Comparison of ENCODE assay signal across 8 mouse cellular contexts in genomic region chr11:98699911-98700310, GRCm38 (mm10). TPM values are rescaled to one million over a fixed set of nuclear protein-coding genes. Genes with fewer than 3 reads are reported as not detected.
DNase-seq lines count a peak whose midpoint lies in the region; ATAC-seq and TF ChIP-seq lines count a peak whose summit lies in the region.
"Had no signal": no experiment of that assay in that cellular context is flagged by ENCODE, and none has a peak within 500 bp of the region (broad histone marks: within the 10 kb centered on the region; RNA-seq: fewer than 3 reads in every experiment).

No protein-coding gene starts in this region.

- TF ChIP-seq CTCF in G1E (IDR thresholded peaks at IDR 0.05; ENCODE audit: low read depth, low read length), result peak; percentile 67

- H3K4me3 ChIP-seq in G1E (ENCODE audit: low read depth, low read length), result no peak overlapping the region
- H3K4me3 ChIP-seq in embryonic facial prominence, embryonic 14.5 days (ENCODE audit: low read depth, low read length), result no peak overlapping the region

- 30% methylated on average over 4 of the region's 4 CpGs for whole genome bisulfite sequencing in embryonic facial prominence, embryonic 14.5 days

- H3K27me3 ChIP-seq in G1E (ENCODE audit: insufficient read depth, low read length), result peaks cover 25% of the 10 kb centered on the region
- H3K27me3 ChIP-seq in embryonic facial prominence, embryonic 14.5 days (replicated peaks; ENCODE audit: control insufficient read depth, insufficient read depth, low read length), result no peaks in the 10 kb centered on the region

- ATAC-seq in G1E (ENCODE audit: extremely low read depth, insufficient number of reproducible peaks, low FRiP score, poor library complexity, severe bottlenecking), result no peak
- ATAC-seq in embryonic facial prominence, embryonic 14.5 days (ENCODE audit: low read depth), result peak; percentile 32; the same call in 1 of the 2 replicates

- DNase-seq in G1E (ENCODE audit: low spot score), result peak; percentile 76
- DNase-seq in adrenal gland, postnatal 36 days, result peak; percentile 82 to 88
- DNase-seq in embryonic facial prominence, embryonic 14.5 days (ENCODE audit: low spot score), result peak; percentile 73
- peak; percentile 86 for DNase-seq in heart, postnatal 4 days
- peak; percentile 68 to 80 for DNase-seq in layer of hippocampus, postnatal 14 days (ENCODE audit: low spot score in 2 of 2)
- DNase-seq in lung, postnatal 36 days, result peak; percentile 91
- peak; percentile 69 for DNase-seq in right cerebral cortex, postnatal 25 days

- H3K27ac ChIP-seq in embryonic facial prominence, embryonic 14.5 days (replicated peaks; ENCODE audit: low read depth, low read length), result no peak overlapping the region

- H3K4me2 ChIP-seq in embryonic facial prominence, embryonic 14.5 days (ENCODE audit: low read depth, low read length), result no peak overlapping the region

- peaks cover 42% of the 10 kb centered on the region for H3K36me3 ChIP-seq in G1E (replicated peaks)
- peaks cover 24% of the 10 kb centered on the region for H3K36me3 ChIP-seq in embryonic facial prominence, embryonic 14.5 days (ENCODE audit: control insufficient read depth, insufficient read depth, low read length)

- H3K9ac ChIP-seq in embryonic facial prominence, embryonic 14.5 days (ENCODE audit: low read depth, low read length), result no peak overlapping the region

- no peaks in the 10 kb centered on the region for H3K9me3 ChIP-seq in G1E (replicated peaks)
- H3K9me3 ChIP-seq in embryonic facial prominence, embryonic 14.5 days (ENCODE audit: control insufficient read depth, low read length), result no peaks in the 10 kb centered on the region

- peaks cover 18% of the 10 kb centered on the region for H3K4me1 ChIP-seq in G1E (ENCODE audit: insufficient read depth, low read depth, low read length)
- no peaks in the 10 kb centered on the region for H3K4me1 ChIP-seq in embryonic facial prominence, embryonic 14.5 days (ENCODE audit: control insufficient read depth, insufficient read depth, low read length)

RNA-seq across cellular contexts. Expression of gene Csf3, which starts 1.2 kb away (rescaled TPM):
- not detected in 2 replicates for total RNA-seq in G1E (2014; fragmentation: Nextera tagmentation)
- total RNA-seq in G1E (2017), result 0.27 TPM in 1 of 2 replicates, not detected in the other
- not detected in 2 replicates for polyA plus RNA-seq in G1E (2012)
- total RNA-seq in adrenal gland, postnatal 36 days (2021), result not detected
- not detected in 2 replicates for polyA plus RNA-seq in embryonic facial prominence, embryonic 14.5 days (2014; fragmentation: Nextera tagmentation; extraction: Ambion mirVana)
- total RNA-seq in heart, postnatal 4 days (2021), result not detected
- total RNA-seq in layer of hippocampus, postnatal 14 days (2021), result not detected
- total RNA-seq: left cerebral cortex, adult 8-10 months had no signal

RNA-seq across cellular contexts. Expression of gene Psmd3, which starts 17.6 kb away (rescaled TPM):
- total RNA-seq in G1E (2014; fragmentation: Nextera tagmentation), result 69.2 and 71.4 TPM in 2 replicates
- 75.6 and 76.1 TPM in 2 replicates for total RNA-seq in G1E (2017)
- 204 and 206 TPM in 2 replicates for polyA plus RNA-seq in G1E (2012)
- 100 to 1,000 TPM; 124 to 128 TPM for total RNA-seq in adrenal gland, postnatal 36 days (2021)
- 136 and 146 TPM in 2 replicates for polyA plus RNA-seq in embryonic facial prominence, embryonic 14.5 days (2014; fragmentation: Nextera tagmentation; extraction: Ambion mirVana)
- total RNA-seq in heart, postnatal 4 days (2021), result 100 to 1,000 TPM; 138 to 140 TPM
- 100 to 1,000 TPM; 122 to 126 TPM for total RNA-seq in layer of hippocampus, postnatal 14 days (2021)

RNA-seq across cellular contexts. Expression of gene Med24, which starts 29.3 kb away (rescaled TPM):
- total RNA-seq in G1E (2014; fragmentation: Nextera tagmentation), result 55.8 and 95.6 TPM in 2 replicates
- total RNA-seq in G1E (2017), result 37.8 and 39.7 TPM in 2 replicates
- 83.8 and 109 TPM in 2 replicates for polyA plus RNA-seq in G1E (2012)
- total RNA-seq in adrenal gland, postnatal 36 days (2021), result 10 to 100 TPM; 46.9 to 52.0 TPM
- 40.7 and 49.0 TPM in 2 replicates for polyA plus RNA-seq in embryonic facial prominence, embryonic 14.5 days (2014; fragmentation: Nextera tagmentation; extraction: Ambion mirVana)
- 10 to 100 TPM; 51.7 to 52.3 TPM for total RNA-seq in heart, postnatal 4 days (2021)
- total RNA-seq in layer of hippocampus, postnatal 14 days (2021), result 100 to 1,000 TPM; 109 to 110 TPM

RNA-seq across cellular contexts. Expression of gene Gsdma, which starts 35.8 kb away (rescaled TPM):
- not detected in 2 replicates for total RNA-seq in G1E (2014; fragmentation: Nextera tagmentation)
- not detected in 2 replicates for total RNA-seq in G1E (2017)
- polyA plus RNA-seq in G1E (2012), result 0.03 TPM in 1 of 2 replicates, not detected in the other
- total RNA-seq in adrenal gland, postnatal 36 days (2021), result not detected
- 0.64 and 2.0 TPM in 2 replicates for polyA plus RNA-seq in embryonic facial prominence, embryonic 14.5 days (2014; fragmentation: Nextera tagmentation; extraction: Ambion mirVana)
- total RNA-seq in heart, postnatal 4 days (2021), result not detected
- total RNA-seq in layer of hippocampus, postnatal 14 days (2021), result not detected
- total RNA-seq: left cerebral cortex, adult 8-10 months had no signal

RNA-seq across cellular contexts. Expression of gene Thra, which starts 40.5 kb away (rescaled TPM):
- 58.0 and 68.0 TPM in 2 replicates for total RNA-seq in G1E (2014; fragmentation: Nextera tagmentation)
- total RNA-seq in G1E (2017), result 20.1 and 20.3 TPM in 2 replicates
- polyA plus RNA-seq in G1E (2012), result 32.3 and 33.1 TPM in 2 replicates
- 10 to 100 TPM; 69.2 to 91.7 TPM for total RNA-seq in adrenal gland, postnatal 36 days (2021)
- polyA plus RNA-seq in embryonic facial prominence, embryonic 14.5 days (2014; fragmentation: Nextera tagmentation; extraction: Ambion mirVana), result 57.7 and 62.2 TPM in 2 replicates
- 100 to 1,000 TPM; 171 to 183 TPM for total RNA-seq in heart, postnatal 4 days (2021)
- 1,000 to 10,000 TPM; 1,264 to 1,291 TPM for total RNA-seq in layer of hippocampus, postnatal 14 days (2021)
